Mouse (Mus musculus) erythroblast, embryonic 14.5 days (primary cell): Measurements from ENCODE around the gene Tmprss2.

Experiments used
- GATA1 ChIP-seq: IDR thresholded peaks from 2 replicates; pipeline ENCODE4 v1.6.1; 2012; ENCODE audit warnings: low read length, inconsistent platforms, mixed read lengths
- TAL1 ChIP-seq: IDR thresholded peaks from 3 replicates; pipeline ENCODE4 v1.6.1; 2012; ENCODE audit warnings: low read length, inconsistent platforms, mixed read lengths

DNA sequence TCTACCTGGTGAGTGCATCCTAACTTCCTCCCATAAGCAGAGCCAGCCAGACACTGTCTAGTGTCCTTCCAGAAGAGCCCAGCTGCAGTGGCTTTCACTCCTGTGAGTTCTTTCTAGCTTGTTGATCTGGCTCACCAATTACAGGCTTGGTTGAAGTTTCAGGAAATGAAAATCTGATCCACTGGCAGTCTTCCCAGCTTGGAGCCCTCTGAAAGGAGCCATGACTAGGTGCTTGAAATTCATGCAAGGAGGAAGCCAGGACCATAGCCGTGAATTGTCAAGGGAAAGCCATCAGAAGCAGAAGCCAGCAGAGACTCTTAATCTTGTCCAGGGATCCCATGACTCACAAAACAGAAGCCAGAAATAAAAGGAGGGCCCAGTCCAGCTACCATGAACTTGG lies 8.7 kb downstream of the Tmprss2 start:
- no peak for TF ChIP-seq TAL1
- TF ChIP-seq GATA1: no peak
